Mouse (Mus musculus): ENCODE results near the gene Atp1b1. TPM values are rescaled to one million over a fixed set of nuclear protein-coding genes. Genes with fewer than 3 reads are reported as not detected.

Atp1b1 gene
- polyA plus RNA-seq (2012; ENCODE audit: insufficient read depth, insufficient read length, low replicate concordance, missing spikeins), result 868 and 1,072 TPM in 2 replicates

DNA sequence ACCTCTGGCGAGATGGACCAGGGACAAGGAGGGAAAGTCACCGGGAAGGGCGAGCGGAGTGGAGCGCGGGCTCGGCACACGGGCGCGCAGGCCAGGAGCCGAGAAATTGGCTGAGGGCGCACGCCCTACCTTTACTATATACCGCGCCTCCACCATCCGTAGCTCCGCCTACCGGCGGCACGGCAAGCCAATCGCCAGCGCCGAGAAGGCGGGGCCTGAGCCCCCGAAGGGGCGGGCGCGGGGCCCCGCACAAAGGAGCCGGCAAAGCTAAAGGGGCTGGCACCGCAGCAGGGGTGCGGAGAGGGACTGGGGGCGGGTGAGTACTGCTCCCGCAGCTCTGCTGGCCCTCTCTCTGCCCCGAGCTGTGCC, at the start of gene Atp1b1:
Atp1b1 (minus strand) TSS at position 111 of the 369 bp plus-strand sequence.
- TF ChIP-seq CTCF (IDR thresholded peaks at IDR 0.05; ENCODE audit: insufficient read depth, low read depth, low read length) (no peak), POLR2A (IDR thresholded peaks at IDR 0.05; ENCODE audit: insufficient read depth, low read depth, low read length) (peak; percentile 98)
- WGBS, result under 1% methylated on average over 33 of the region's 35 CpGs
- Histone ChIP-seq H3K4me3 (ENCODE audit: insufficient read depth, low read depth, low read length) (peak within 1 kb of the TSS; percentile 98), H3K27ac (ENCODE audit: insufficient read depth, low read depth, low read length) (peak within 1 kb of the TSS; percentile 100), H3K4me1 (ENCODE audit: control insufficient read depth, insufficient read depth, low read length) (peaks cover 20% of the 10 kb centered on the region)

DNA sequence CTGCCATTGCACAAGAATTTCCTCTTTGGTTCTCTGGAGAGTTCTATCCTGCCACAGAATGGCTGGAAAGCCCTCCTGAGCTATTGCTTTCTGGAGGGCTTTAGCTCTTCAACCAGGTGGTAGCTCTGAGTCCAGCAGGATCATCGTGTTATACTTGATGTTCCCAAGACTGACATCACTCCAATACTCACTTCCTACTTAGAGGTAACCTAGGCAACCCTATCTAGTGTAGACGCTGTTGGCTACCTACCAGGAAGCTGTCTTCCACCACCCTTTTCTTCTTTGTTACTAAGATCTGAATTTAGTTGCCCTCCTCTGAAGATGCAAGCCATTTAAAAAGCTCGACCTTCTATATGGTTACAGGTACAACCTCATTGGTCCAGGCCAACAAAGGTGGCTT, 46.9 kb upstream of the Atp1b1 start:
- TF ChIP-seq POLR2A (IDR thresholded peaks at IDR 0.05; ENCODE audit: insufficient read depth, low read depth, low read length), result no peak
- TF ChIP-seq CTCF (IDR thresholded peaks at IDR 0.05; ENCODE audit: insufficient read depth, low read depth, low read length), result no peak
- Histone ChIP-seq H3K4me1 (ENCODE audit: control insufficient read depth, insufficient read depth, low read length) (0 out of 2 replicates have a peak, but pooled peaks cover 4% of the 10 kb centered on the region), H3K27ac (ENCODE audit: insufficient read depth, low read depth, low read length) (no peak overlapping the region), H3K4me3 (ENCODE audit: insufficient read depth, low read depth, low read length) (no peak overlapping the region)
- WGBS, result 80% methylated on average over 3 of the region's 3 CpGs

DNA sequence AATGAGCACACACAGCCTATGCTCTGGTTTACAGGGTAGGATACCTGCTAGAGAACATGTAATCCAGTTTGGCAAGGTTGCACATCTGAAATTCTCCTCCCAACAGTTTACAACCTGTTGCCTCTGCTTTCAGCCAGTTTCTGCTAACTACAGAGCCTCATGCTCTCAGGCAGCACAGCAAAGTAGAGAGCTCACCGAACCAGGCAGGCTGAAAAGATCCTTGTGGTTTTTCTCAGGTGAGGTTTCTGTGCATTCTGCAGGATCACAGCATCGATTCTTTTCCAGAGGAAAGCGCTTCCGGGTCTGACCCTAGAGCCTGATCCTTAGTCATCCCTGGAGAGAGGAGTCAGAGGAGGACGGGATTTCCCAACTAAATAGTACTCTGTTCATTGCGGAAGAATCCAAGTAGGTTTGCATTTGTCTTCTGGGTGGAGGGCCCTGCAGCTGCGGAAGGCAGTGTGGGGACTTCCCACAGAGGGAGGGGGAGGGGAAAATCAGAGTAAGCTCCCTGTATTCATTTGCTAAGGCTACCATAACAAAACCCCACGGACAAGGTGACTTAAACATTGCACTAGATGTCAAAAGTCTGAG, 45.1 kb upstream of the Atp1b1 start:
- 51% methylated on average over 8 of the region's 8 CpGs for WGBS
- no peak for TF ChIP-seq CTCF (IDR thresholded peaks at IDR 0.05; ENCODE audit: insufficient read depth, low read depth, low read length)
- no peak for TF ChIP-seq POLR2A (IDR thresholded peaks at IDR 0.05; ENCODE audit: insufficient read depth, low read depth, low read length)
- no peak overlapping the region for H3K4me3 ChIP-seq (ENCODE audit: insufficient read depth, low read depth, low read length)
- no peak overlapping the region for H3K27ac ChIP-seq (ENCODE audit: insufficient read depth, low read depth, low read length)
- 0 out of 2 replicates have a peak, but pooled peaks cover 4% of the 10 kb centered on the region for H3K4me1 ChIP-seq (ENCODE audit: control insufficient read depth, insufficient read depth, low read length)

DNA sequence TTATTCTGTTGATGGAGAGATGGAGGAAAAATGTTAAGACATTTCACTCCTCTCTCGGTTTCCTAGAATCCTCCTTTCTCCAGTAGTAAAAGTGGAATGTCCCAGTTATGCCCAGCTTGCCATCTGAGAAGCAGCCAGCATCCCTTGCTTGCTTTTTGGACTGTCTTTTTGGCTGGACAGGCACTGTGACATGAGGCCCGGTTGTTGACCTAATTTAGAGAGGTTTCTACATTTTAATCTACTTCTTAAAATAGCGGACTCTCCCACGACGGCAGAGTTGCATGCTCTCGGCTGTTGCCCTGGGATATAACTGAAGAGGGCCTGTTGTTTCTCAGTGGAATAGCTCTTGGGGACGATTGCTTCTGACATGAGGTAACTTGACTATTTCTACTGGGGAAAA, 44.1 kb upstream of the Atp1b1 start:
- WGBS, result 36% methylated on average over 7 of the region's 7 CpGs
- Histone ChIP-seq H3K4me1 (ENCODE audit: control insufficient read depth, insufficient read depth, low read length) (0 out of 2 replicates have a peak, but pooled peaks cover 4% of the 10 kb centered on the region), H3K27ac (ENCODE audit: insufficient read depth, low read depth, low read length) (no peak overlapping the region), H3K4me3 (ENCODE audit: insufficient read depth, low read depth, low read length) (no peak overlapping the region)
- no peak for TF ChIP-seq POLR2A (IDR thresholded peaks at IDR 0.05; ENCODE audit: insufficient read depth, low read depth, low read length)
- no peak for TF ChIP-seq CTCF (IDR thresholded peaks at IDR 0.05; ENCODE audit: insufficient read depth, low read depth, low read length)

DNA sequence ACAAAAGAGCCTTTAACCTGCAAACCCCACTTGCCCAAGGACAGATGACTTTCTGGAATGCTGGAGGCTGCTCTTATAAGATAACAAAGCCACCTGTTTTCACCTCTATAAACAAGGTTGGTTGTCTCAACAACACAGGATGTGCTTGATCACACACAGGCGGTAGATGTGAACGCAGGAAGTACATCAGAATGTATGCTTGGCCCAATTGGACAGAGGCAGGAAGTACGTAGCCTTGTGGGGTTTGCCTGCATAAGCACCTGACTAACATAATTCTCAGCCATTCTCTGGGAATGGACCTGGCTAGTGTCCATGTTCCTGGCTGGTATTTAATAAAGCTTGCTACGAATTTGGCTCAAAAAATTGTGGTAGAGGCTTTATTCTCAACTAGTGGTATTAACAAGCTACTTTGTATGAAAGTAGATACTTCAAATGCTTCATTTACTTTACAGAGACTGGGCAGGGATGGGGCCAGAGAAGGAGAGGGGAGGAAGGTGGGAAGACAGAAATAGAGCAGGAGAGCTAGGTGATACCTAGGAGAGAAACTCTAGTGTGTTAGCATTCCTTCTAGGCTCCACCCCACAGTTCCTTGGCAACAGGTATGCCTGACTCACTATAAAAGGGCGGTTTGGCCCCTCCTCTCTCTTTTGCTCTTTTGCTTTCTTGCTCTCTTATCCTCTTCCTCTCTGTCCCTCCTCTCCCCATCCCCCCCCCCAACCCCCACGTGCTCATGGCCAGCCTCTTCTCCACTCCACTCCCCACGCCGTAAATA, 36.8 kb upstream of the Atp1b1 start:
- no peak overlapping the region for H3K4me3 ChIP-seq (ENCODE audit: insufficient read depth, low read depth, low read length)
- no peak for TF ChIP-seq POLR2A (IDR thresholded peaks at IDR 0.05; ENCODE audit: insufficient read depth, low read depth, low read length)
- TF ChIP-seq CTCF (IDR thresholded peaks at IDR 0.05; ENCODE audit: insufficient read depth, low read depth, low read length), result no peak
- no peak overlapping the region for H3K27ac ChIP-seq (ENCODE audit: insufficient read depth, low read depth, low read length)
- WGBS, result 73% methylated on average over 8 of the region's 8 CpGs
- no peaks in the 10 kb centered on the region for H3K4me1 ChIP-seq (ENCODE audit: control insufficient read depth, insufficient read depth, low read length)

DNA sequence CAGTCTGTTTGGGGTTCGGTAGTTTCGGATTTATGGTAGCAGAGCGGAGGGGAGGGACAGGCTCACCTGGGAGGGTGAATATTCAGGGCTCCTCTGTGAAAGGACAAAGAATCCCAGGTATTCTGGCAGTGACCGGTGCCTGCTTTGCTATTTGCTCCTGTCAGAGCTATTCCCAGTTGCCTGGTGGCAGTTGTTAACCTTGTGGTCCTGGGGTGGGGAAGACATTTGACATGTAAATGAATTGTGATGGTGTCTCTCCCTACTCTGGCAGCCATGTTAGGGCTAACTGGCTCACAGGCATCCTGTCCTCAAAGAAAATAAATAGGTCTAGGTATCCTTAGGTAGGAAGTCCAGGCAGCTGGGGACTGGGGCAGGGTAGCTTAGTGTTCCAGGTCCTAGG, 36.1 kb upstream of the Atp1b1 start:
- 70% methylated on average over 4 of the region's 4 CpGs for WGBS
- H3K4me1 ChIP-seq (ENCODE audit: control insufficient read depth, insufficient read depth, low read length), result no peaks in the 10 kb centered on the region
- no peak overlapping the region for H3K27ac ChIP-seq (ENCODE audit: insufficient read depth, low read depth, low read length)
- TF ChIP-seq POLR2A (IDR thresholded peaks at IDR 0.05; ENCODE audit: insufficient read depth, low read depth, low read length) (no peak), CTCF (IDR thresholded peaks at IDR 0.05; ENCODE audit: insufficient read depth, low read depth, low read length) (no peak)
- H3K4me3 ChIP-seq (ENCODE audit: insufficient read depth, low read depth, low read length), result no peak overlapping the region

DNA sequence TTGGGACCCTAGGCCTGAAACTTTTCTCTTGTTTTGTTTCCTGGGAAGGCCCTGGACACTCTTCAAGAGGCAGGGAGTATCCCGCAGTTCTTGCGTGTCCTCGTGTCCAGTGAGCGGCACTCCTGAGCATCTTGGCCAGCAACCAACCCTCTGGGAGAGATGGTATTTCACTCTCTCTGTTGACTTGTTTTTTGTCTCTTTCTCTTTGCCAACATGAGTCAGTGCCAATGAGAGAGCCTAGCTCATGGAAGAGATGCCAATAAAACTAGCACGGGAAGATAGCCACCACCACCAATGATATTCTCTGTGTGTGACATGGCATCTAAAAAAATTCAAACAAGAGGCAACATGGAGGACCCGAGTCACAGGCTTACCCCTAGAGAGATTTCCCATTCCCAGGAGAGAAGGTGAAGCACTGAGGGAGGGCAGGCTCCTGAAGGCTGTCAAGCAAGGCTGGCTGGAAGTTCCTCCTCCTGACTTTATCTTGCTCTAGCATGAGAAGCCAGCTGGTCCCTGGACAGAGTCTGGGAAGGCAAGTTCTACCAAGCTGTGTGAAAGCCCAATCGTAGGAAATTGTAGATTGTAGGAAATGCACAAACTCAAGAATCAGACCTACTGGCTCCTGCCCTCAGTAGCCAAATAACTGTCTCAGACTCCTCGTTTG, 35.0 kb upstream of the Atp1b1 start:
- TF ChIP-seq POLR2A (IDR thresholded peaks at IDR 0.05; ENCODE audit: insufficient read depth, low read depth, low read length), result no peak
- TF ChIP-seq CTCF (IDR thresholded peaks at IDR 0.05; ENCODE audit: insufficient read depth, low read depth, low read length), result no peak
- no peak overlapping the region for H3K4me3 ChIP-seq (ENCODE audit: insufficient read depth, low read depth, low read length)
- 60% methylated on average over 8 of the region's 8 CpGs for WGBS
- H3K4me1 ChIP-seq (ENCODE audit: control insufficient read depth, insufficient read depth, low read length), result no peaks in the 10 kb centered on the region
- no peak overlapping the region; the same call in 1 of the 2 replicates for H3K27ac ChIP-seq (ENCODE audit: insufficient read depth, low read depth, low read length)

DNA sequence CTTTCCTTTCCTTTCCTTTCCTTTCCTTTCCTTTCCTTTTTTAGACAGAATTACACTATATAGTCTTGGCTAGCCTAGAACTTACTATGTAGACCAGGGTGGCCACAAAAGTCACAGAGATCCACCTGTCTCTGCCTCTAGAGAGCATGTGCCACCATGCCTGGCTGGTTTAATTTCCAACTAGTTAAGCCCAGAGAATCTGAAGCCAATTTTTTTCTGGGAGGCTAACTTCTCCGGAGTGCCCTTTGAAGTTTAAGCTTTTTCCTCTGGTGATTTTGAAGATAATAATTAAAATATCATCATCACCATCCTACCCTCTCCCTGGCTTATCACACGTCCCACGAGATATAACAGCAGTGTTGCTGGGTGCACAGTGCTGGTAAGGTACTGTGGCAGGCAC, 34.3 kb upstream of the Atp1b1 start:
- no peak for TF ChIP-seq CTCF (IDR thresholded peaks at IDR 0.05; ENCODE audit: insufficient read depth, low read depth, low read length)
- TF ChIP-seq POLR2A (IDR thresholded peaks at IDR 0.05; ENCODE audit: insufficient read depth, low read depth, low read length), result no peak
- H3K27ac ChIP-seq (ENCODE audit: insufficient read depth, low read depth, low read length), result no peak overlapping the region
- no peak overlapping the region for H3K4me3 ChIP-seq (ENCODE audit: insufficient read depth, low read depth, low read length)
- 67% methylated on average over 3 of the region's 3 CpGs for WGBS
- no peaks in the 10 kb centered on the region for H3K4me1 ChIP-seq (ENCODE audit: control insufficient read depth, insufficient read depth, low read length)
